Mouse (Mus musculus): Measurements from ENCODE around the gene Gins3. TPM values are rescaled to one million over a fixed set of nuclear protein-coding genes. Genes with fewer than 3 reads are reported as not detected.
"Not testable (repeated sequence)": the region's sequence is repeated elsewhere in the genome, so short reads cannot be mapped to it uniquely, and the experiment has no call there.

Gene Gins3
- total RNA-seq, 2 experiments from 2014 or later, result 1.9 to 2.9 TPM

GRCm38 (mm10) chr8:95657523-95657922 is 24.3 kb downstream of the Gins3 start:
- H3K27ac ChIP-seq, result no peak overlapping the region
- no peak for DNase-seq (ENCODE audit: low spot score in 2 of 2)

DNA sequence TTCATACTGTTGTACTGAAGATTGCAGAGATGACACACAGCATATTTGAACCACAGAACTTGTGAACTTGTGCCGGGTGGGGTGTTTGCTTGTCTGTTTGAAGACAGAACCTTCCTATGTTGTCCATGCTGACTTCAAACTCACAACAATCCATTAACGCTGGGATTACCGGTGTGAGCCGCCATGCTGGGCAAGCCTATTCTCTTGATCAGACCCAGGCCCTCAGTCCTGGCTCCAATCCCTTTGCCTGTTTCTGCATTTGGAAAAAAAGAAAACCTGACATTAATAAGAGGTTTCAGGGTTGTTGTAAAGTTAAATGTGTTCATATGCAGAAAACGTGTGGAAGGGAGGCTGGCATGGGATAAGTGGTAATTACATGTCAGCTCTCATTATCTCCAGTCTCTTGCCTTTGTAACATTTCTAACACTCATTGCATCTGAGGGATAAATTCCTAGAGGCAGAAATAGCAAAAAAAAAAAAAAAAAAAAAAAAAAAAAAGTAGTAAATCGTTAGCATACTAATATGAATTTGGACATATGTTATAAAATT is 27.2 kb downstream of the Gins3 start:
- H3K4me3 ChIP-seq, result no peak overlapping the region
- DNase-seq (ENCODE audit: low spot score in 2 of 2), result no peak
- TF ChIP-seq CTCF (conservative IDR thresholded peaks at IDR 0.05), result no peak
- no peak overlapping the region for H3K27ac ChIP-seq

More at GRCm38 (mm10) chr8:95657523-95657922, 24.3 kb downstream of the Gins3 start:
- H3K4me3 ChIP-seq, result no peak overlapping the region
- TF ChIP-seq CTCF (conservative IDR thresholded peaks at IDR 0.05), result no peak

DNA sequence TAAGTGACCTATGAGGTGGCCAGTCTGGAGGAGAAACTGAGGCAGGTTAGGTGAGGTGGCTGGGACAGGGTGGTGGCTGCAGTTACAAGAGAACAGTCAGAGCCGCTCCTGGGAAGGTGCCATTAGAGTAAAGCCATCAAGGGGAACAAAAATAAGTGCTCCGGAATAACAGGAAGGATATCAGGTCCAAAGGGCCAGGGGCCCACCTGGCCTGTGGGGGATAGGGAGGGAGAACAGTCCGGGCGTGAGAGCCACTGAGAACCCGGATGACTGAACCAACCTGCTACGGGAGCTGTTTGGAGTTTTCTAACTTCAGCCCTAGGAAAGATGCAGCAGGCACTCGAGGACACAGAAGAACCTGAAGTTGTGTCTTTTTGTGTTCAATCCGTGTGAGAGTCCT is 27.8 kb downstream of the Gins3 start:
- Histone ChIP-seq H3K4me3 (no peak overlapping the region), H3K27ac (no peak overlapping the region)
- no peak for DNase-seq (ENCODE audit: low spot score in 2 of 2)
- TF ChIP-seq CTCF (conservative IDR thresholded peaks at IDR 0.05), result no peak

DNA sequence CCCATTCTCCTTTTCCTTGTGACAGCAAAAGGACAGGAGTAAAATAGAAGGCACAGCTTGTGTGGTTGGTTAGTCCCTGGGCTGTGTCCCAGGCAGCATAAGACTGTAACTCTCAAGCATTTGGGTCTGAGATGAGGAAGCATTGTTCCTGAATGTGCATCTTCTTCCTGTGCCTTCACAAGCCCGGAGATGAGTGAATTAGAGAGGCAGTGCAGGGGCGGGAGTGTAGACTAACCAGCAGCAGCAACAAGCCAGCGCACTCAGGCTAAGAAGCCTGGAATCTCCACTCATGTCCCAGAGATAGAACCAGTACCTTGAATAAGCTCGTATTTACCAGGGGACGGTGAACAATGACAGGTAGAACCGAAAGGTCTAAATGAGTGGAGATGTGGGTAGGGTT is 28.3 kb downstream of the Gins3 start:
- H3K27ac ChIP-seq, result no peak overlapping the region
- no peak for DNase-seq (ENCODE audit: low spot score in 2 of 2)
- no peak overlapping the region for H3K4me3 ChIP-seq
- no peak for TF ChIP-seq CTCF (conservative IDR thresholded peaks at IDR 0.05)

DNA sequence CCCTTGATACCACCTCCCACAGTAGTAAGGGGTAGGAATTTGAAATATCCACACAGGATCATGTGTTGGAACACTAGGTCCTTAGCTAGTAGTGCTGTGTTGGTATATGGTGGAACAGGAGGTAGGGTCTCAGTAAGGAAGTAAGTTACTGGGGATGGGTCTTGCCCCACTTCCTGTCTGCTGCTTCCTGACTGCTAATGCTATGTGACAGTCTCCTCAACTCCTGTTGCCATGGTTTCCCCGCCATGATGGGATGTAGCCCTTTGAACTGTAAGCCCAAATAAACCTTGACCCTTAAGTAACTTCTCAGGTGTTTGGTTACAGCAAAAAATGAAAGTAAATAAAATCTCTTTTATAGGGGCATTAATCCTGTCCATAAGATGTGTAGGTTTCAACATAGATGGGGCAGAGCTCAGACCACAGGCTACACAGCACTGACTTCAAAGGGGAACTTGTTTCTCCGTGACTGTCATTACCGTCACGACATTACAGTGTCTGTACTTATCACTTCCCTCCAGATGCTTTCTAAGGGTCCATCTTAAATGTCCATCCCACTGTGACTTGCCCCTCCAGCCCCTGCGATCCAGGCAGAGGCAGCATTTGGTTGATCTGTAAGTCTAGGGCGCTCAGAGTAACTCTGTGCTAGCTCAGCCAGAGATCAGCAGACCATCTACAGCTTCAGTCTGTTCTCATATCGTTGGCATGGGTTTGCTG is 29.8 kb downstream of the Gins3 start:
- Histone ChIP-seq H3K27ac (no peak overlapping the region), H3K4me3 (no peak overlapping the region)
- no peak for TF ChIP-seq CTCF (conservative IDR thresholded peaks at IDR 0.05)
- no peak for DNase-seq (ENCODE audit: low spot score in 2 of 2)

DNA sequence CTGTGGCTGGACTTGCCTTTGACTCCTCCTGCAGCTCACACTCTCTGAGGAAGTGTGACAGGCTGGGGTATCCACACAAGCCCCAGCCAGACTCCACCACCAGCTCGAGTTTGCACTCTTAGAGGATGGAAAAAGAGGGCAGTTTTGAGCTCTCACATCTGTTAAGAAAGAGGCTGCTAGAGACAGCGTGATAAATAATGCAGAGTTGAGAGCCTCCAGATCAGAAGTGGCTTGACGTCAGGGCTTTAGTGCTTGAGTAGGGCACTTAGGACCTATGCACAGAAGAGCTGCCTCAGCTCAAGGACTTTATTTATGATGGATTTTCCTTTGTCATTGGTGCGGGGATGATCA is 30.3 kb downstream of the Gins3 start:
- no peak for DNase-seq (ENCODE audit: low spot score in 2 of 2)
- Histone ChIP-seq H3K27ac (no peak overlapping the region), H3K4me3 (no peak overlapping the region)
- no peak for TF ChIP-seq CTCF (conservative IDR thresholded peaks at IDR 0.05)

- H3K4me3 ChIP-seq; DNase-seq (ENCODE audit: low spot score in 2 of 2); H3K27ac ChIP-seq: not testable (repeated sequence)
These were observed 32.7 kb downstream of the Gins3 start for GRCm38 (mm10) chr8:95665813-95666452.

DNA sequence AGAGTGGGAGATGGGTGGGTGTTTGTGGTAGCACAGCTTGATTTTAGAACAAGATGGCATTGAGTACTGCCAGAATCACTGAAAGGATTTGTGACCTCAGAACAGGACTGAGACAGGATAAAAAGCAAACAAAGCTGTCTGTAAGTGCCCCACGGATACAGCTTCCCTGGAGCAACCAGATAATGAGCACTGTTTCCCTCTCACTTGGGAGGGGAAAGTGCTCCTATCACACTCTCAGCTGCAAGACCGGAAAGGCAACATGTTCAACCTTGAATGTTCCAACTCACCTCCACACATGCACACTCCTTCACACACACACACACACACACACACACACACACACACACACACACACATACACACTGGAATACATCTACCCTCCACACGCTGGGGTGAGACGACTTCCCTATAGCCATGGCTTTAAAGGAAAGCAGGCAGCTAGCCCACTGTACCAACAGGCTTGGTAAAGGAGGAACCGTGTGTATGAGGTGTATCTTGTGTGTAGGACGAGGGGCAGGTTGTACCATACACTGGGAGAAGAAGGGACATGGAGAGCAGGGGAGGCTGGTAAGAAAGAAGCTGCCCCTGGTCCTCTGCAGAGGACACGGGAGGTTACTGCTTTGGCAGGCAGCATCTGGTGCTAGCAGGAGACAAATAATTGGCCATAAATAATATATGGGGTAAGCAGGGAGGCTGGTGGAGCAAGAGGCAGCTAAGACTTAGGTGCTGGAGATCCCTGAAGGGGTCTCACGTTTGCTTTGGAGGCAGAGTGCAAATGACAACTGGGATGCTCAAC is 35.1 kb downstream of the Gins3 start:
- no peak for TF ChIP-seq CTCF (conservative IDR thresholded peaks at IDR 0.05)
- DNase-seq (ENCODE audit: low spot score in 2 of 2), result no peak
- H3K4me3 ChIP-seq, result no peak overlapping the region

GRCm38 (mm10) chr8:95669967-95670366 is 36.7 kb downstream of the Gins3 start:
- no peak for DNase-seq (ENCODE audit: low spot score in 2 of 2)
- no peak for TF ChIP-seq CTCF (conservative IDR thresholded peaks at IDR 0.05)
- no peak overlapping the region for H3K4me3 ChIP-seq
- no peak overlapping the region for H3K27ac ChIP-seq

More for the DNA sequence above, 35.1 kb downstream of the Gins3 start:
- H3K27ac ChIP-seq, result no peak overlapping the region

DNA sequence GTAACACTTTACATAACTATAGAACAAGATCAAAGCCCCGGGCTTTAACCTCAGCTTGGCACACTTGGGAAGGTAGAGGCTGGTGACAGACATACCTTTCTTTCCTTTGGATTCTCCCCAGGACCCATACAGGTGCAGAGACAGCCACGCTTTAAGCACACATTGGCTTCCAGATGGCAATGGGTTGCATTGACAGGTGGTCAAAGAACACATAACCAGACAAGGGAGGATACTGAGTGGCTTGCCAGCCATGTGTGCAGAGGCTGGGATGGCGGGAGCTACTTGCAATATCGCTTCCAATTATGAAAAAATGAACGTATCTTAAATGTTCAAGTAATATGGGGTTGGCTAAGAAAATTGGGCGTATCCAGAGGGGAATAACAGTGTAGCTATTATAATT is 38.6 kb downstream of the Gins3 start:
- no peak for TF ChIP-seq CTCF (conservative IDR thresholded peaks at IDR 0.05)
- DNase-seq (ENCODE audit: low spot score in 2 of 2), result peak; percentile 49 to 52
- H3K27ac ChIP-seq, result peak overlapping the region; percentile 16; the same call in 1 of the 2 replicates
- H3K4me3 ChIP-seq, result no peak overlapping the region

- no peak for DNase-seq (ENCODE audit: low spot score in 2 of 2)
- peak overlapping the region; percentile 14; the same call in 1 of the 2 replicates for H3K27ac ChIP-seq
- TF ChIP-seq CTCF (conservative IDR thresholded peaks at IDR 0.05), result no peak
- no peak overlapping the region for H3K4me3 ChIP-seq
These were observed 39.6 kb downstream of the Gins3 start for GRCm38 (mm10) chr8:95672811-95673210.

DNA sequence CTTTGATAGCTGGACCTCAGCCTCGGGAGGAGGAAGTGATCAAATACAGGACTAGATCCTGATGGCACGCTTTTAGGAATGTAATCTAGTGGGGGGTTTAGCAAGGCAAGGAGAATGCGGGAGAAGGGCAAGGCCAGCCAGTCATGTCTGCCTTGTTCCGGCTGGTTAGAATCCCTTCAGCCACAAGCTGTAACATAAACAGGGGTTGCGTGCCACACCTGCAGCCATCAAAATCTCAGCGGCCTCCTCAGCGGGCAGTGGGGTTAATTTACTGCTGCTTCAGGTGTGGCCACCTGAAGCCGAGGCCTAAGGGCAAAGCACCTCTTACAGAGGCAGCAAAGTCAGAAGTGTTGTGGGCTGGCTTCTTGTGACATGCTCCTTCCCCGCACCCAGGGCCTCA is 43.4 kb downstream of the Gins3 start, which contains the start of gene Ndrg4:
TSS of gene Ndrg4 (plus strand) at position 350 of the 400 bp plus-strand sequence.
- TF ChIP-seq CTCF (conservative IDR thresholded peaks at IDR 0.05), result no peak

GRCm38 (mm10) chr8:95677591-95678023 is 44.4 kb downstream of the Gins3 start:
- Histone ChIP-seq H3K4me3 (peak overlapping the region; percentile 81), H3K27ac (peak overlapping the region; percentile 95)
- no peak for DNase-seq (ENCODE audit: low spot score in 2 of 2)
- TF ChIP-seq CTCF (conservative IDR thresholded peaks at IDR 0.05), result no peak

More for the DNA sequence above, 43.4 kb downstream of the Gins3 start, which contains the start of gene Ndrg4:
- Histone ChIP-seq H3K27ac (peak within 1 kb of the TSS; percentile 95), H3K4me3 (peak within 1 kb of the TSS; percentile 81)
- no peak for DNase-seq (ENCODE audit: low spot score in 2 of 2)

Data from layer of hippocampus, adult 2 months (tissue).